Mouse (Mus musculus) heart, postnatal 0 days (tissue): ENCODE data around the gene Mymx.

Source experiments
- CTCF ChIP-seq: IDR thresholded peaks from 2 replicates; pipeline ENCODE4 v1.5.1; 2016; ENCODE audit warnings: antibody characterized with exemption, control low read depth, low read depth
- EP300 ChIP-seq: IDR thresholded peaks from 2 replicates; pipeline ENCODE4 v1.6.1; 2016; ENCODE audit warnings: antibody characterized with exemption, low read depth

GRCm38 (mm10) chr17:45601877-45602304 is at the start of gene Mymx:
- TF ChIP-seq CTCF (no peak), EP300 (no peak)
